Mouse (Mus musculus): ENCODE measurements around the gene Hsfy2.

The Hsfy2 gene

GRCm38 (mm10) chr1:56637335-56637734 is at the start of gene Hsfy2:
Hsfy2 (minus strand) TSS chr1:56637435.
- DNase-seq: no peak

DNA sequence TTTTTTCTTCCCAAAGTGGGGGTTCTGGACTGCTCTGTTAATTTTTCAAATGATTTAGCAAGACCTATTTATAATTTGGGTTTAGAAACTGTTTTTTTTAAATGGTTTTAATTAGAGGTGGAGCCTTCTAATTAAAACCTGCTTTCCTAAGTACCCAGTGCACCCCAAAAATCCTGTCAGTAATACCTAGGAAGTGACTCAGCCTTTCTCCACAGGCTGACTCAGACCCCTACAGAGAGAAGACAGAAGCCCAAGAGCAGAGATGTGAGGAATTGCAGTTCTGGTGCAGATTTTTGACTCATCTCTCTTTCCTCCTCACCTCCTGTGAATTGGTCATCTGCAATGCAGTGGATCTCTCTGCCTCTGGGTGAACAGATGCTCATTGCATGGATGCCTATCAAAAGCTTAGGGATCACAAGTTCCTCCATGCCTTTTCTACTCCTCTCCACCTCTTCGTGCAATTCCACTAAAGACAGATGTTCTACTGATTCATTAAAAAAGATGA is 47.9 kb upstream of the Hsfy2 start:
- no peak for DNase-seq

DNA sequence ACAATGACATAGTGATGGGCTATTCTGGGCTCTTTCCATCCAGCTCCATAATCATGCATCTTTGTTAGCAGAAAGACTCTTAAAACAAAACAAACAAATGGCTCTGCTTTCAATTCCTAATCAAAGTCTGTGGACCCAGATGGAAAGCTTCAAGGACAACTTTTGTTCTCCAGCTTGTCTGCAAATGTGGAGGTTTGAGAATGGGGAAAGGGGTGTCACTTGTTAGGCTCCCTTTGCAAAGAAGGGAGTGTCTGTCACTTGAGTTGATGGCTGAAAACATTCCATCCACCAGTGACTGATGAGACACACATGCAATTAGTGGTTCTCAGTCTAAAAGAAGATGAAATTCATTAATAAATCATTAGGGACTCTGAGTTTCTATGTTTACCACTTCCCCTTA is 47.3 kb upstream of the Hsfy2 start:
- no peak for DNase-seq

DNA sequence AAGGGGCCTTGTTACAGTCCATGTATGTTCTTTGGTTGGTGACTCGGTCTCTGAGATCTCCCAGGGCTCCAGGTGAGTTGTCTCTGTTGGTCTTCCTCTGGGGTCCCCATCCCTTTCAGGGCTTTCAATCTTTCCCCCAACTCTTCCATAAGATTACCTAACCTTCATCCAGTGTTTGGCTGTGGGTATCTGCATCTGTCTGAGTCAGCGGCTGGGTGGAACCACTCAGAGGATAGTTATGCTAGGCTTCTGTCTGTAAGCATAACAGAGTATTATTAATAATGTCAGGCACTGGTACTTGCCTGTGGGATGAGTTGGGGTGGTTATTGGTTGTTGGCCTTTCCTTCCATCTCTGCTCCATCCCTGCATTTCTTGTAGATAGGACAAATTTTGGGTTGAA is 44.0 kb upstream of the Hsfy2 start:
- DNase-seq: no peak

DNA sequence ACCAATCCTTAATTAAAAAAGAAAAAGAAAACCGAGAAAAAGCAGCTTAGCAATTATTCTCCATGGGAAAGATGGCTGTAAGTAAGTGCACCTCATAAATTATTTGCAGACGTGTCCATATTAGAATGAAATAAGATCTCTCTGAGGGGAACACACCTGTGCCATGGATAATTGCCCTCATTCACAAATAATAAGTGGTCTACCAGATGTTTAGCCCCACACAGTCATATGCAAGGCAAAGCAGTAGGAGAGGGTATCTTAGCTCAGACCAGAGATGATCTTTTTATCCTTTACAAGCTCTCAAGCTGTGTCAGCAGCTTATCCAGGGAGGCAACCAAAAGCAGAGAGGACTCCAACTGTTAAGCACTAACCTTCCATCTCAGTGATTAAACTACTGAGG is 38.0 kb upstream of the Hsfy2 start:
- peak; percentile 17 for DNase-seq

- DNase-seq: no peak
Observed at GRCm38 (mm10) chr1:56674601-56675000, 37.4 kb upstream of the Hsfy2 start.

DNA sequence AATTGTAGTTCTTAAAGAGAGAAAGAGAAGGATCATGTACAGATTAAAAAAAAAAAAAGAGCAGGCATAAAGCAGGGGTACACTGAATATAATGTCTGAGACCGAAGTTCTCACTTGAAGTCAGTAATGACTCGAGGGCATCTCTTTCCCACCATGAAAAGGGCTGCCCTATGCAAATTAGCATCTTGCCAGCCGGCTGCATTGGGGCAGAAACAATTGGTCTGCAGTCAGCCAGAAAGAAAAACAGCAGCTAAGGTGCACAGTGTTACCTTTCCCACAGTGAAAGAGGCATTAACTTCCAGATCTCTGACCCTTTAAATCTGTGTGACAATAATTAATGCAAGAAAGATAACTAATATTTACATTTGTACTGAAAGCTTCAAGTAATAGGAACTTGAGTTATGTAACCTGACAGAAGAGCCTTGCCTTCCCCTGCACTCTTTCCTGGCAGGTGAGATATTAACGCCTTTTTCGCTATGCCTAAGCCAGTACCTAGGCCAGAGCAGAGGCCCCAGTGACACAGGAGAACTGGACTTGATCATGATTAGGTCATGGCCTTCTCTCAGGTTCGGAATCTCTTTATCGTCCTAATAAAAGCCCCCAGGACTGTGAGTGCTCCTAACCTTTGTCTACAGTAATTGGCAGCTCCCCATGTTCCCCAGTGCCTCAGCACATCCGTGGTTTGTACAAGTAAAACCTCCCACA is 34.2 kb upstream of the Hsfy2 start:
- peak; percentile 8 for DNase-seq

DNA sequence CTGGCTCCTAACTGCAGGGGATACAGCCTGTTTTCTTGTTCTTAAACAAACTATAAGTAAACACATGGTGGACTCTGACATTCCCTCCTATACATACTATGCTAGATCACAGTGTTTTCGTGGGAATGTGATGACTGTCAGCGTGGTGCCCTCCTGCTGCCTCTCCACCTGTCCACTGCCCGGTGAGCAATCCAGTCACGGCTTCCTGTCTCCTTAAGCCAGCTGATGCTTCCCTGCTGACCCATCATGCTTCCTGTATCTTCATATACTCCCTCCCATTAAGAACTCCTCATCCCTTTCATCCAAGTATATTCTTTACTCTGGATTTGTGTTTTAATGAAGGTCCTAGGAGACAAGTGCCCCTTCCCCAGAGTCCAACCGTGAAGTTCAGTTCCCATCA is 33.3 kb upstream of the Hsfy2 start:
- DNase-seq: no peak

- DNase-seq: no peak
Observed at GRCm38 (mm10) chr1:56664606-56665005, 27.4 kb upstream of the Hsfy2 start.

- no peak for DNase-seq
Observed at GRCm38 (mm10) chr1:56626824-56627223, 10.4 kb downstream of the Hsfy2 start.

- DNase-seq: no peak
Observed at GRCm38 (mm10) chr1:56624304-56624703, 12.9 kb downstream of the Hsfy2 start.

DNA sequence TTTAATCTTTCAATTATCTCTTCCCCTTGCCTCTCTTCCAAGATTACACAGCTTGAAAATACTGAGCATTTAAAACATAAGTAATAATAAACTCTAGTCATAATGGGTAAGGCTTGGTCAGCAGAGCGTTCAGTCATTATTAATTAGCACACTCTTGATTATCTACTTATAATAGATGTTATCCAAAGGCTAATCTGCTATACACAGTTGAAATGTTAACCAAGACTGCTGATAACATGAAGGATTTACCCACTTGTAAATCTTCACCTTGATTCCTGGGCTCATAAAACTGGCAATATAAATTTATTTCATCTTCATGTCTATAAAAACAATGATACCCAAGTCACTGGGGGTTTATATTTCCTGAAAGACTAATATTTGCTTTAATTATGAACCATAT is 24.9 kb downstream of the Hsfy2 start:
- no peak for DNase-seq
